In genomic region chr12:70599731-70600130, GRCm38 (mm10) we compare ENCODE assay signal across 15 mouse cellular contexts.
DNase-seq lines count a peak whose midpoint lies in the region; ATAC-seq and TF ChIP-seq lines count a peak whose summit lies in the region.
"Had no signal": no experiment of that assay in that cellular context is flagged by ENCODE, and none has a peak within 500 bp of the region (broad histone marks: within the 10 kb centered on the region; RNA-seq: fewer than 3 reads in every experiment).

No protein-coding gene starts in this region.

- H3K9ac ChIP-seq in hindbrain, postnatal 0 days (replicated peaks; ENCODE audit: low read length) = no peak overlapping the region
- no peak overlapping the region for H3K9ac ChIP-seq in hindbrain, embryonic 16.5 days (ENCODE audit: low read depth, low read length)
- no peak overlapping the region for H3K9ac ChIP-seq in MEL (ENCODE audit: control insufficient read depth, low read depth, low read length, poor library complexity, severe bottlenecking)
- H3K9ac ChIP-seq: embryonic facial prominence, embryonic 13.5 days; hindbrain, embryonic 13.5 days; limb, embryonic 12.5 days had no signal

- no peaks in the 10 kb centered on the region for H3K36me3 ChIP-seq in hindbrain, postnatal 0 days (ENCODE audit: insufficient read depth, low read length)
- no peaks in the 10 kb centered on the region for H3K36me3 ChIP-seq in hindbrain, embryonic 16.5 days (ENCODE audit: control insufficient read depth, insufficient read depth, low read length)
- no peaks in the 10 kb centered on the region for H3K36me3 ChIP-seq in MEL (ENCODE audit: control insufficient read depth in 1 of 2, insufficient read depth in 2 of 2, low read length in 2 of 2)
- no peaks in the 10 kb centered on the region for H3K36me3 ChIP-seq in small intestine, adult 2 months (ENCODE audit: control insufficient read depth, insufficient read depth, low read length)
- H3K36me3 ChIP-seq: embryonic facial prominence, embryonic 13.5 days; hindbrain, embryonic 13.5 days; limb, embryonic 12.5 days had no signal

- no peak for DNase-seq in hindbrain, postnatal 0 days (ENCODE audit: low spot score)
- DNase-seq in lung, adult 2 months = no peak
- DNase-seq in lung, postnatal 25 days (ENCODE audit: low spot score) = no peak
- peak; percentile 6 for DNase-seq in MEL (ENCODE audit: low read depth, low spot score)
- no peak for DNase-seq in gastrocnemius, postnatal 10 days
- DNase-seq: adrenal gland, adult 2 months; cerebellum, adult 11-12 months; heart, adult 18-20 months; kidney, adult 2 months had no signal

- no peak for ATAC-seq in hindbrain, postnatal 0 days
- no peak for ATAC-seq in hindbrain, embryonic 16.5 days

- WGBS in hindbrain, postnatal 0 days = 86% methylated on average over 5 of the region's 6 CpGs
- 81% methylated on average over 6 of the region's 6 CpGs for WGBS in hindbrain, embryonic 16.5 days
- WGBS in lung, adult 2 months = 85% methylated on average over 6 of the region's 6 CpGs
- WGBS in small intestine, adult 2 months = 76% methylated on average over 6 of the region's 6 CpGs

- no peak for TF ChIP-seq EP300 in MEL (IDR thresholded peaks at IDR 0.05; ENCODE audit: low read depth in 1 of 2, low read length in 2 of 2)

- H3K27me3 ChIP-seq in hindbrain, postnatal 0 days (ENCODE audit: insufficient read depth, low read length) = no peaks in the 10 kb centered on the region
- no peaks in the 10 kb centered on the region for H3K27me3 ChIP-seq in hindbrain, embryonic 16.5 days (replicated peaks; ENCODE audit: control insufficient read depth, insufficient read depth, low read length)
- no peaks in the 10 kb centered on the region; a peak in 2 of 4 replicates for H3K27me3 ChIP-seq in MEL (ENCODE audit: control insufficient read depth in 1 of 2, insufficient read depth in 2 of 2, low read length in 2 of 2)
- no peaks in the 10 kb centered on the region for H3K27me3 ChIP-seq in small intestine, adult 2 months (ENCODE audit: control insufficient read depth, insufficient read depth, low read length)
- H3K27me3 ChIP-seq: embryonic facial prominence, embryonic 13.5 days; hindbrain, embryonic 13.5 days; limb, embryonic 12.5 days had no signal

- H3K4me1 ChIP-seq in hindbrain, postnatal 0 days (ENCODE audit: insufficient read depth, low read length) = no peaks in the 10 kb centered on the region
- no peaks in the 10 kb centered on the region for H3K4me1 ChIP-seq in hindbrain, embryonic 16.5 days (ENCODE audit: control insufficient read depth, insufficient read depth, low read depth, low read length)
- H3K4me1 ChIP-seq in lung, adult 2 months (ENCODE audit: control insufficient read depth, insufficient read depth, low read length) = no peaks in the 10 kb centered on the region; the same call in 1 of the 2 replicates
- no peaks in the 10 kb centered on the region for H3K4me1 ChIP-seq in MEL (ENCODE audit: control insufficient read depth in 1 of 2, insufficient read depth in 2 of 2, low read length in 2 of 2)
- no peaks in the 10 kb centered on the region for H3K4me1 ChIP-seq in small intestine, adult 2 months (ENCODE audit: control insufficient read depth, insufficient read depth, insufficient read length, low read length)
- H3K4me1 ChIP-seq: hindbrain, embryonic 13.5 days; limb, embryonic 12.5 days had no signal

- H3K9me3 ChIP-seq in hindbrain, postnatal 0 days (ENCODE audit: low read length) = 0 out of 2 replicates have a peak, but pooled peaks cover 2% of the 10 kb centered on the region
- no peaks in the 10 kb centered on the region for H3K9me3 ChIP-seq in hindbrain, embryonic 16.5 days (ENCODE audit: control insufficient read depth, low read length)
- H3K9me3 ChIP-seq in MEL (replicated peaks; ENCODE audit: insufficient read depth, low read length) = no peaks in the 10 kb centered on the region
- H3K9me3 ChIP-seq: embryonic facial prominence, embryonic 13.5 days; hindbrain, embryonic 13.5 days had no signal

- H3K4me3 ChIP-seq in hindbrain, postnatal 0 days (ENCODE audit: low read length) = no peak overlapping the region
- no peak overlapping the region for H3K4me3 ChIP-seq in hindbrain, embryonic 16.5 days (ENCODE audit: low read length)
- H3K4me3 ChIP-seq in lung, adult 2 months (replicated peaks; ENCODE audit: extremely low read depth, low read depth, low read length) = no peak overlapping the region
- no peak overlapping the region for H3K4me3 ChIP-seq in MEL (ENCODE audit: control insufficient read depth in 1 of 2, insufficient read depth in 1 of 2, low read depth in 2 of 2, low read length in 2 of 2)
- no peak overlapping the region for H3K4me3 ChIP-seq in small intestine, adult 2 months (ENCODE audit: low read depth, low read length)
- H3K4me3 ChIP-seq: embryonic facial prominence, embryonic 13.5 days; hindbrain, embryonic 13.5 days; limb, embryonic 12.5 days; myocyte had no signal

- H3K27ac ChIP-seq in hindbrain, postnatal 0 days = no peak overlapping the region
- H3K27ac ChIP-seq in hindbrain, embryonic 16.5 days (ENCODE audit: low read depth, low read length) = no peak overlapping the region
- H3K27ac ChIP-seq in MEL (ENCODE audit: control insufficient read depth, low read depth, low read length) = no peak overlapping the region
- no peak overlapping the region for H3K27ac ChIP-seq in small intestine, adult 2 months (ENCODE audit: insufficient read depth, low read depth, low read length)
- H3K27ac ChIP-seq: embryonic facial prominence, embryonic 13.5 days; hindbrain, embryonic 13.5 days; limb, embryonic 12.5 days had no signal

- TF ChIP-seq RAD21 in MEL (IDR thresholded peaks at IDR 0.05; ENCODE audit: low read depth, low read length) = no peak; the same call in 1 of the 2 replicates

- no peak for TF ChIP-seq POLR2A in lung, adult 2 months (IDR thresholded peaks at IDR 0.05; ENCODE audit: borderline replicate concordance, extremely low read depth, low read depth, low read length)
- no peak for TF ChIP-seq POLR2A in MEL (IDR thresholded peaks at IDR 0.05; ENCODE audit: control insufficient read depth in 1 of 2, insufficient read depth in 1 of 2, low read depth in 1 of 2, low read length in 2 of 2, poor library complexity in 1 of 2)
- TF ChIP-seq POLR2A in small intestine, adult 2 months (IDR thresholded peaks at IDR 0.05; ENCODE audit: low read depth, low read length) = no peak

- peak; percentile 39 for TF ChIP-seq CTCF in hindbrain, postnatal 0 days (IDR thresholded peaks at IDR 0.05; ENCODE audit: low read depth)
- peak; percentile 4; the same call in 1 of the 2 replicates for TF ChIP-seq CTCF in lung, adult 2 months (IDR thresholded peaks at IDR 0.05; ENCODE audit: insufficient read depth, low read length)
- TF ChIP-seq CTCF in MEL (IDR thresholded peaks at IDR 0.05 in 2 of 3, conservative IDR thresholded peaks at IDR 0.05 in 1 of 3; ENCODE audit: control insufficient read depth in 1 of 3, insufficient read depth in 1 of 3, low read depth in 2 of 3, low read length in 3 of 3, poor library complexity in 1 of 3, severe bottlenecking in 1 of 3) = peak; percentile 17 to 24 (median 24); a peak in 2 of 6 replicates
- peak; percentile 7; the same call in 1 of the 2 replicates for TF ChIP-seq CTCF in small intestine, adult 2 months (IDR thresholded peaks at IDR 0.05; ENCODE audit: extremely low read depth, insufficient read length, insufficient replicate concordance, low read depth, low read length)

- no peaks in the 10 kb centered on the region for H3K79me2 ChIP-seq in MEL (ENCODE audit: control insufficient read depth, insufficient read depth, low read length, poor library complexity)

- H3K4me2 ChIP-seq in hindbrain, postnatal 0 days (ENCODE audit: low read depth, low read length) = no peak overlapping the region
- H3K4me2 ChIP-seq in hindbrain, embryonic 16.5 days (ENCODE audit: low read length) = no peak overlapping the region
- H3K4me2 ChIP-seq: embryonic facial prominence, embryonic 13.5 days; hindbrain, embryonic 13.5 days; limb, embryonic 12.5 days had no signal

TF ChIP-seq in MEL, 35 proteins besides CTCF, POLR2A, EP300 and RAD21:
- TF ChIP-seq TAL1 (IDR thresholded peaks at IDR 0.05; ENCODE audit: low read length) (no peak), USF2 (IDR thresholded peaks at IDR 0.05; ENCODE audit: borderline replicate concordance in 1 of 2, insufficient read depth in 1 of 2, low read depth in 1 of 2, low read length in 2 of 2) (no peak), ELF1 (IDR thresholded peaks at IDR 0.05; ENCODE audit: low read depth, low read length) (no peak), CHD2 (IDR thresholded peaks at IDR 0.05; ENCODE audit: low read length) (no peak), UBTF (IDR thresholded peaks at IDR 0.05; ENCODE audit: borderline replicate concordance, insufficient read depth, low read depth, low read length) (no peak), USF1 (IDR thresholded peaks at IDR 0.05; ENCODE audit: low read depth, low read length) (no peak), ZC3H11A (IDR thresholded peaks at IDR 0.05; ENCODE audit: low read depth, low read length) (no peak), SMC3 (IDR thresholded peaks at IDR 0.05; ENCODE audit: low read depth, low read length) (no peak), NELFE (IDR thresholded peaks at IDR 0.05; ENCODE audit: low read depth, low read length) (no peak), BHLHE40 (IDR thresholded peaks at IDR 0.05; ENCODE audit: borderline replicate concordance, low read depth, low read length) (no peak), MEF2A (IDR thresholded peaks at IDR 0.05; ENCODE audit: extremely low read depth, insufficient replicate concordance, low read depth, low read length, poor library complexity, severe bottlenecking) (no peak), MXI1 (IDR thresholded peaks at IDR 0.05; ENCODE audit: low read depth, low read length) (no peak), NRF1 (IDR thresholded peaks at IDR 0.05; ENCODE audit: insufficient read depth, low read depth, low read length, poor library complexity, severe bottlenecking) (no peak), MAX (IDR thresholded peaks at IDR 0.05; ENCODE audit: low read length) (no peak), CHD1 (IDR thresholded peaks at IDR 0.05; ENCODE audit: low read depth, low read length) (no peak), MYB (IDR thresholded peaks at IDR 0.05; ENCODE audit: low read depth, low read length) (no peak), POLR2AphosphoS2 (IDR thresholded peaks at IDR 0.05; ENCODE audit: low read length) (no peak), MYC (IDR thresholded peaks at IDR 0.05; ENCODE audit: low read depth, low read length) (no peak), E2F4 (IDR thresholded peaks at IDR 0.05; ENCODE audit: borderline replicate concordance, low read depth, low read length) (no peak), ZKSCAN1 (IDR thresholded peaks at IDR 0.05; ENCODE audit: low read depth, low read length) (no peak)
TF ChIP-seq in MEL: peak in this region for 0.
